Mouse (Mus musculus) spleen, postnatal 36 days (tissue): ENCODE results near the gene Skint6.
"Not testable (repeated sequence)": the region's sequence is repeated elsewhere in the genome, so short reads cannot be mapped to it uniquely, and the experiment has no call there.

Experiments
- DNase-seq, 2 experiments: peaks; one replicate each; pipeline ENCODE4 v3.0.0; 2022; ENCODE audit warnings: low spot score in 2 of 2, mixed read lengths in 1 of 2

Skint6 gene

GRCm38 (mm10) chr4:113286873-113287272 lies at the start of gene Skint6:
TSS of gene Skint6 (minus strand) at chr4:113286973.
- DNase-seq = no peak

GRCm38 (mm10) chr4:113320911-113321310 lies 34.1 kb upstream of the Skint6 start:
- no peak for DNase-seq

GRCm38 (mm10) chr4:113301773-113302473 lies 15.2 kb upstream of the Skint6 start:
- no peak for DNase-seq

- no peak for DNase-seq
Measured at GRCm38 (mm10) chr4:113263363-113264060, 23.3 kb downstream of the Skint6 start.

- DNase-seq = no peak
Measured at GRCm38 (mm10) chr4:113245808-113246207, 41.0 kb downstream of the Skint6 start.

- no peak for DNase-seq
Measured at GRCm38 (mm10) chr4:113067621-113068020, 219.2 kb downstream of the Skint6 start.

- not testable (repeated sequence) for DNase-seq
Measured at GRCm38 (mm10) chr4:112979160-112979559, 307.6 kb downstream of the Skint6 start.

GRCm38 (mm10) chr4:112790646-112791045 lies 496.1 kb downstream of the Skint6 start:
- DNase-seq = no peak

- no peak for DNase-seq
Measured at GRCm38 (mm10) chr4:112774766-112775165, 512.0 kb downstream of the Skint6 start, which contains the start of gene Skint10. TSS of gene Skint10 (minus strand) at chr4:112774866.
